Mouse (Mus musculus): ENCODE results near the gene Pmp22.

Pmp22 gene

DNA sequence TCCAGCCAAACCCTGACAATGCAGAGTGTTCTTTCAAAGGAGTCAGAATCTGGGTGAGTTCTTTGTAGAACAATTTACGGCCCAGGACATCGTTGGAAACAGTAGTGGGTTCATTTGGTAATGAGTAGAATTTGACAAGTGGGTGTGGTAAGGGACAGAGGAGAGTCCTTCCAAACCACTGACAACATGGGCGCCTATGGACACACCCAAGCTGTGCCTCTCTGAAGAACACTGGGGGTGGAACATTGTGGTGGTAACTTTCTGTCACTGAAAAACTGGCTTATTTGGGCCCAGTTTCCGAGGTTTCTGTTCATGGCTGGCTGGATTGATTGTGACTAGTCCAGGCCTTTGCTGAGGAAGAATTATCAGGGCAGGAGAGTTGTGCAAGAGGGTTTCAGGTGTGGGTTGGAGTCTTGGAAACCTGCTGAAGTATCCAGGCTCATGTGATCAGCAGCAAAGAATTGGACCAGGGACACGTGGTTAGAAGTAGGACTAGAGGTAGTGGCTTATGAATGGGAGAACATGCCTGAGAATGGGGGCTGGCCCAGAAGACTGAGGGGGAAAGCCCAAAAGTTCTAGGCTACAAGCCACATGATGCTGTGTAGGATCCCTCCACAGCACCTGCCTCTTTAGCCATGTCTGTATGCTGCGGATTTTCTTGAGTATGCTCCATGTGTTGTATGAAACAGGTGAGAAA lies 35.4 kb downstream of the Pmp22 start:
- no peak for DNase-seq

DNA sequence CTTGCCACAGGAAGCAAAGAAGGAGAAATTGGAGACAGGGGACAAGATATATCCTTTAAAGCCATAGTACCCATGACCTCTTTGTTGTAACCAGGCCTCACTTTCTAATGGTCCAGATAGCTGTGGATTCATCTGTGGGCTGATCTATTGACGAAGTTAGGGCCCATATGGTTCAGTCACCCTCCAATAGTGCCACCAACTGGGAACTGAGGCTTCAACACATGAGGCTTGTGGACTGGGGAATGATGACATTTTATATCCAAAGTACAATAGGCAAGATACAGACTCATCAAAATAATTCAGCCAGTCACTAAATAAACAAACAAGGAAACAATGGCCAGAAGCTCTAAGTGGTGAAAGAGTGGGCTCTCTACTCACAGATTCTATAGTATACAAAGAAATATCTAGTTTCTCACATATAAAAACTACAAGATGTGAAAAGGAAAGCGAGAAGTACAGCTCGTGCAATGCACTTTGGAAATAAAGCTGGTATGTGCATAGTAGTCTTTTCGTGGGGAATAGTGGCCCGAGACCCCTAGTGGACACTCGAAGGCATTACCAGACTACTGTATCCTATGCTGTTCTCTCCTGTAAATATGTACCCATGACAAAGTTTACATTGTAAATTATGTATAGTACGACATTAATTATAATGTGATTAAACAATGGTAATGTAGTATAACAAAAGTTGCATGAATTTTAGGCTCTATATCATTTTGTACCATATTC lies 36.1 kb downstream of the Pmp22 start:
- DNase-seq = peak in 1 of 2 experiments; percentile 19

DNA sequence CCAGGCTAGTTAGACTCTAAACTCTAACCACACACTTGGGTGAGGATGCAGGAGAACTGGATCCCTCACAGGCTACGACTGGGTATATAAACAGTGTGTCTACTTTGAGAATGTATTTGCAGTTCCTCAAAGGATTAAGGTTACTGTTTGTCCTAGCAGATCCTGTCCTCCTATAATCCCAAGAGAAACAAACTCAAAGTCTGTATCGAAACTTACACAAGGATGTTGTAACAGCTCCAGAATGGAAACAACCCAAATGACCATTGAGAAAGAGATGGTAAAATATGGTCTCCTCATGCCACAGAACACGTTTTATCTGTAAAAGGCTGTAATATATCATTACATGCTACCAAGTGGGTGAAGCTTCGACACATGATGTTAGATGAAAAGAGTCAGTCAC lies 39.0 kb downstream of the Pmp22 start:
- no peak for DNase-seq

DNA sequence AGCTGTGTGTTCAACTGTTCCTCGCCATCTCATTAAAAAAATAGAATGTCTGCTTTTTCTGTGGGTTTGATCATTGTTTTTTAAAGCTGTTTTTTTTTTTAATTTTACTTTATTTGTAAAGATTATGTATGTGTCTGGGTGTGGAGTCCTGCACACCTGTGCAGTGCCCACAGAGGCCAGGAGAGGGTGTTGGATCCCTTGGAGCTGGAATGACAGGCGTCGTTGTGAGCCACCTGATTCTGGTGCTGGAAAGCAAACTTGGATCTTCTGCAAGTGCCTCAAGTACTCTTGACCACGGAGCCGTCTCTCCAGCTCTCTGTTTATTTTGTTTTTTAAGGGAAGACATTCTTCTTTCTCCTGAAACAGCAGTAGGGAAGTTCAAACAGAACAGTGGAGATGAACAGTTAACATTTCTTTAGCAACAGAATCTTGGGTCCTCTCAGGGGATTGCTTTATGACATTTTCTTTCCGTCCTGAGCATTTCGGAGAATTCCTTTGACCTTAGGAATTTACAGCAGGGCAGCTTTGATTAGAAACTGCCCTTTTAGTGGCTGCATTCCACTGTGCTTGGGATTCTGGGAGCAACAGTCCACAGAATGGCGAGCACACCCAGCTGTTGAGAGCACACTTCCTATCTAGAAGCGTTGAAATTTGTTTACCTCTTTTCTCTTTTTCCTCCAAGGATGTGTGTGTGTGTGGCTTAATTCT lies 39.9 kb downstream of the Pmp22 start:
- no peak for DNase-seq

DNA sequence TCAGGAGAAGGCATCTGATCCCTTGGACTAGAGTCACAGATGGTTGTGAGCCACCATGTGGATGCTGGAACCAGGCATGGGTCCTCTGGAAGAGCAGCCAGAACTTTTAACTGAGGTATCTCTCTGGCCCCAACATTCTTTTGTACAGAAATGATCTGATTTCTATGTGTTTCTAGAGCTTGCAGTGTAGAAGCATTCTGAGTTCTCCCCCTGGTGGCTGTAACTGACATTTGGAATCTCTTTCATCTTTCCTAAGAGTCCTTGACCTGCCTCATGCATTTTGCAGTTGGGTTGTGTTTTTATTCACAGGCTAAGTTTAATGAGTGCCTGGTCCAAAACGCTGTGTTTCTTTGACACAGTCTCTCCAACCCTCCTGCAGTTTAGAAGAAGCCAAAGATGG lies 43.2 kb downstream of the Pmp22 start:
- peak in 1 of 2 experiments; percentile 49 for DNase-seq

DNA sequence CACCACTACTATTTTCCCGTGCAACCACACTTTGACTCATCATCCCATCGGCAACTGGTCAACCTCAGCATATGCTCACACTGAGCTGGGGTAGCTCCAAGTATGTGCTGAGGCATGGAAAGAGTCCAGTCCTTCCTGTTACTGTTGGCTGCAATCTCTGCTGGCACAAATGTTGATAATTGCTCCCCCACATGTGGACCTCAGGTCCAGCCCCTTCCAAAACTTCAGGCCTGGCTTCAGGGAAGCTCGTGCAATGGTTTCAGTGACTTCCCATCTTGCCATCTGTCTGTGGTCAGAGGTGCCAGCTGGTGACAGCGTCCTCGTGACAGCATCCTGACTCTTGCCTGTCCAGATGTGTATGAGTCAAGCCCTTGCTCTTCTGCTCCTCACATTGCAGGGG lies 44.8 kb downstream of the Pmp22 start:
- no peak for DNase-seq

GRCm38 (mm10) chr11:63175302-63175701 lies 46.5 kb downstream of the Pmp22 start:
- no peak for DNase-seq

DNA sequence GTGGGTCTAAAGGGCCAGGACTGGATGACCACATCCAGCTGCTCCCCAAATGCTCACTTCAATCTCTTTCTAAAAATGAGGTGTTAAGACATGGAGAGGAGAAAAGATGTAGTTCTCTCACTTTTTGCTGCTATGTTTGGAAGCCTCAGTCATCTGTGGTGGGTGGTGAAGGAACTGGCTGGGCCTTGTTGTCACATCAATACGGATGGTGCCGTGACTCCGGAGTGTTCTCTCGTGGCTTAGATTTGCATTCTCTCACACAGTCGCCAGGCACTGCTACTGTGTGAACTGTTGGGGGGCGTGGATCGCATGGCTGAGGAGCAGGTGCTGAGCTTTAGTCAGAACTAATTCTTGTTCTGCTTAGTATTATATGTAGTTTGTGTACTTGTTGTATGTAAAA lies 47.6 kb downstream of the Pmp22 start:
- no peak for DNase-seq

DNA sequence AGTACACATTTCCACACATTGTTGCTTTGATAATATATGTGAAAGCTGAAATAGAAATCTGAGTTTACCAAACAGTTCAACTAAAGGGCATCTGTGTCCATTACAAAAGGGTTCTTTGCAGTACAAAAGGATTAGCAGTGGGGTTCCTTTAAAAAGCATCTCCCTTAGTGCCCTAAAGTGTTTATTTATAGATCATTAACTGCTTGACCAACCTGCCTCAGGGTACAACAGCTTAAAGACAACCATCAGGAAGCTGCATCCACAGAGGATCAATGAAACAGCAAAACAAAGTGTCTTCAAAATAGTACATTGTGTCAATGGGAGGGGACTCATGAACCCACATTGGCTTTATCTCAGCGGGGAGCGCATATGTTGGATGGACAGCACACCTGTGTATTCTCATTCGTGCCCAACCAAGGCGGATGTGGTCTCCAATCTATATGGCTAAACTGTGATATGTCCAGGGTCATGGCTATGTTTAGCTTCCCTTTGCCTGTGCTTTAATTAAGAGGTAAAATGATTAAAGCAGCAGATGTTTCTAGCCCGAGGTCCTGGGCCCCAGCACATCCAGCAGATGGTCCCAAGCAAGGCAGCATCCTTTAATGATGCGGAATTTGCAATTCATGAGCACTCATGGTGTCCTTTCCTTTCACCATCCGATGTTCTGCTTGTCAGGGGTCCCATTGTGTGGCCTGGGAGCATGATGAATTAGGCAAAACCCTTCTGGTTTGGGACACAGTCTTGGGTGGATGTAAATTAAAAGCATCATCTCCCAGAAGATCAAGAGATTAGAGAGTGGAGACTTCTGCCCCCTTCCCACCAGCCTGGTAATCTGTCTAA lies 51.7 kb downstream of the Pmp22 start:
- no peak for DNase-seq

GRCm38 (mm10) chr11:63188803-63189202 lies 60.0 kb downstream of the Pmp22 start:
- DNase-seq = no peak

GRCm38 (mm10) chr11:63198070-63198469 lies 69.3 kb downstream of the Pmp22 start:
- DNase-seq = no peak

- DNase-seq = no peak
Measured at GRCm38 (mm10) chr11:63201989-63202535, 73.3 kb downstream of the Pmp22 start.
